Mouse (Mus musculus) macrophage (primary cell): ENCODE data around the gene Klhdc1. TPM values are rescaled to one million over a fixed set of nuclear protein-coding genes. Genes with fewer than 3 reads are reported as not detected.

ENCODE experiments used
- H3K27ac ChIP-seq: fragments of 350-480 bp; formaldehyde crosslinking; 2 replicates; pipeline ENCODE4 v1.9.0; 2021
- H3K36me3 ChIP-seq: fragments of 350-480 bp; formaldehyde crosslinking; 2 replicates; pipeline ENCODE4 v1.9.0; 2021; ENCODE audit errors: inconsistent target
- H3K4me3 ChIP-seq: fragments of 350-480 bp; formaldehyde crosslinking; 2 replicates; pipeline ENCODE4 v1.9.0; 2021; ENCODE audit errors: inconsistent target
- H3K79me2 ChIP-seq: fragments of 350-480 bp; formaldehyde crosslinking; 2 replicates; pipeline ENCODE4 v1.9.0; 2021; ENCODE audit errors: inconsistent target
- WGBS: methylation state at CpG from one replicate; pipeline ENCODE4 v1.1.7; 2026; ENCODE audit warnings: inconsistent platforms; ENCODE audit not compliant: missing documents; 5-methylcytosine and 5-hydroxymethylcytosine counted together
- polyA plus RNA-seq: library from polyadenylated mRNA; stranded (reverse); fragments of 250-400 nt; gene quantifications from 3 replicates; pipeline ENCODE4 v1.2.4, GENCODE M21; 2018; ENCODE audit warnings: inconsistent platforms
- total RNA-seq, 78 experiments: library from RNA; depleted of rRNA; stranded (reverse); fragments of 250-400 nt; gene quantifications; 1 replicate in 9 of 78; 2 replicates in 24 of 78; 3 replicates in 43 of 78; 4 replicates in 2 of 78; pipeline ENCODE4 v1.2.4; 2018; ENCODE audit warnings: inconsistent platforms in 56 of 78

The Klhdc1 gene
- total RNA-seq (2018; cell fraction: chromatin; rRNA removed): 1 to 10 TPM in 18 of 26 experiments, under 1 TPM in 7, not detected in 1; 0.21 to 6.1 (median 2.7) TPM
- total RNA-seq (2018; cell fraction: cytosol; rRNA removed): 1 to 10 TPM; 1.2 to 4.4 (median 3.3) TPM
- total RNA-seq (2018; cell fraction: nucleus; rRNA removed): 1 to 10 TPM in 23 of 26 experiments, under 1 TPM in 2, not detected in 1; 0.40 to 8.0 (median 3.9) TPM
- polyA plus RNA-seq: 2.3 to 6.4 TPM (median 4.2 TPM) in 3 replicates

DNA sequence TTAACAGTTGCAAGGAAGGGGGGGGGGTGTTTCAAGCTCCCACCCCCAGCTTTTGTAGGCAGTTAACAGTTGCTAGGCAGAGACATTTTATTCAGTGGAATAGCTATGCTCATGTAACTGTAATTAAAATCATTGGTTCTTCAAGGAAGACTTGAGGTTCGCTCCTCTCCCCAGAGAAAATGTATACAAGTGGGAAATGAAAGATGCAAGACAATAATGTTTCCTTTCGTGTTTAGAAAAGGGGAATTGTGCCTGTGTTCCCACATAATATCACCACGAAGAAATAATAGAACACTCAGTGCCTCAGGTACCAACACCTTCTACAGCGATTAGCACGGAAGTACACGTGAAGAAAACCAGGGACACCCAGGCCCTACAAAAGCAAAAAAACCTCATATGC lies at the start of gene Klhdc1:
Gene Klhdc1, plus strand, starts transcription at position 301 of the 400 bp plus-strand sequence.
- Histone ChIP-seq H3K27ac (0 out of 2 replicates have a peak within 1 kb of the TSS, but pooled peaks have one; percentile 22), H3K4me3 (peak within 1 kb of the TSS; percentile 53), H3K36me3 (no peaks in the 10 kb centered on the region), H3K79me2 (no peaks in the 10 kb centered on the region)
- WGBS: 54% methylated on average over 6 of the region's 6 CpGs

DNA sequence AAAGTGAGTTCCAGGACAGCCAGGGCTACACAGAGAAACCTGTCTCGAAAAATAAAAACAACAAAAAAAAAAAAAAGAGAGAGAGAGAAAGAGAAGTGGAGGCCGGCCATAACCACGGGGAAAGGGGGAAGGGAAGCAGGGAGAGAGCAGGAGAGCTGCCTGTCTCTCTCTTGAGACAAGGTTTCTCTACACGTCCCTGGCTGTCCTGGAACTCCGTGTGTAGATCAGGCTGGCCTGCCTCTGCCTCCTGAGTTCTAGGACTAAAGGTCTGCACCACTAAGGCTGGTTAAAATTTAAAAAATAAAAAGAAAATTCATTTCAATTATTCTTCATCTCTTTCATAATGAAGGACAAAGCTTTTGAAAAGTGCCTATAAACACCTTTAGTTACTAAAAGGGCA lies 49.6 kb upstream of the Klhdc1 start:
- Histone ChIP-seq H3K27ac (no peak overlapping the region), H3K79me2 (peaks cover 59% of the 10 kb centered on the region), H3K4me3 (no peak overlapping the region), H3K36me3 (0 out of 2 replicates have a peak, but pooled peaks cover 10% of the 10 kb centered on the region)
- 66% methylated on average over 5 of the region's 5 CpGs for WGBS

DNA sequence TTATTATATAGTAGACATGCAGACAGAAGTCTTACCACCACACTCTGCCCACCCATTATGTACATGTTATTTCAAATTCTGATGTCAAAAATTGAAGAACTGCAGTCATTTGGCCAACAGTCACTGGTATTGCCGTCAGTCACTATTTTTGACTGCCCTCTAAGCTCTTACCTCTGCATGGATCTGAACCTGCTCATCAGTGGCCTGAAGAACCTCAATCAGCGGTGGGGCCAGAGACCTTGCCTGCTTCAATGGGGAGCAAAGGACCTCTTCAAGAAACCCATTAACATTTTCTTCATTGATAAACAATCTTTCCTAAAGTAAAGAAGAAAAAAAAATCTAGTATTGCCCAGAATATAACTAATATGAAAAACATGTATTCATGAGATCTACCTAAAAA lies 48.3 kb upstream of the Klhdc1 start:
- Histone ChIP-seq H3K27ac (no peak overlapping the region), H3K36me3 (0 out of 2 replicates have a peak, but pooled peaks cover 10% of the 10 kb centered on the region), H3K4me3 (no peak overlapping the region), H3K79me2 (peaks cover 50% of the 10 kb centered on the region)
- WGBS: 100% methylated on average over 2 of the region's 2 CpGs

DNA sequence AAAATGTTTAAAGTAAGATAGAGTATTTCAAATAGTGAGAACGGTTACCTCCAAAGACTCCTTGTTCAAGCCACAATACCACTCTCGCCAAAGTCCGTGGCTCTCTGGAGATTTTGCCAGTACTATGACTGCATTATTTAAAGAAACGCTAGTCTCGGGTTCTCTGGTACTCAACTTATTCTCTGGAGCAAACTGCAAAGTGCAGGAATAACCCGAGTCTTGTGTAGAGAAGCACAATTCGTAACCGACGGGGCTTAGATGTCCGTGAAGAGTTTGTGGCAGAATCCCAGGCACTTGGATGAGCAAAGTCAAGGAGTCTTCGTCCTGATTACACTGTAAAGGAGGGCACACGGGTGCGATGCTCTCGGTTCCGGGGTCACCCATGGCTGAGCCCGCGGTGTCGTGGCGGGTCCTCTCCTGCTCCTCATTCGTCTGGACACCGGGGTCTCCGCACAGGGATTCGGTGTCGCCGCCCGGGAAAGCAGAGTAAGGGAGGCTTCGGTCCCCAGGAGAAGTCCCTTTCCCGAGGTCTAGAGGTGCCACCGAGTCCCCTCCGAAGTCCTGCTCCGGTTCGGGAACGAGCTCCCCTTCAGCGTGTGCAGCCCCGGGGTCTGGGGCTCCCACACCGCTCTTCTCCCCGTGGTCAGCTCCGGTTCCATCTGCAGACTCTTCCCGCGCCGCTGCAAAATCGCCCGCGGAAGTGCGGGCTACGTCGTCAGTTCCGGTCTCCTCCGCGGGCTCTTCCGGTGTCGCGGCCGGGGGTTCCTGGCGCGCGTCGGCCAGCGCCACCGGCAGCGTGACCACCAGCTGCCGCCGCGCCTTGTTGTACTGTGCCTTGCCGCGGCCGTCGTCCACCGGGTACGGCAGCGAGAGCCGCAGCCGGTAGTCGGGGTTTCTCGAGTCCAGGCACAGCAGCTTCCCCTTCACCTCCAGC lies 44.3 kb upstream of the Klhdc1 start, which contains the start of gene Gm49383:
Gene Gm49383, minus strand, starts transcription at position 661 of the 934 bp plus-strand sequence.
- H3K36me3 ChIP-seq: no peaks in the 10 kb centered on the region
- peaks cover 44% of the 10 kb centered on the region for H3K79me2 ChIP-seq
- peak within 1 kb of the TSS; percentile 85 for H3K4me3 ChIP-seq
- WGBS: under 1% methylated on average over 75 of the region's 75 CpGs
- H3K27ac ChIP-seq: peak within 1 kb of the TSS; percentile 43

DNA sequence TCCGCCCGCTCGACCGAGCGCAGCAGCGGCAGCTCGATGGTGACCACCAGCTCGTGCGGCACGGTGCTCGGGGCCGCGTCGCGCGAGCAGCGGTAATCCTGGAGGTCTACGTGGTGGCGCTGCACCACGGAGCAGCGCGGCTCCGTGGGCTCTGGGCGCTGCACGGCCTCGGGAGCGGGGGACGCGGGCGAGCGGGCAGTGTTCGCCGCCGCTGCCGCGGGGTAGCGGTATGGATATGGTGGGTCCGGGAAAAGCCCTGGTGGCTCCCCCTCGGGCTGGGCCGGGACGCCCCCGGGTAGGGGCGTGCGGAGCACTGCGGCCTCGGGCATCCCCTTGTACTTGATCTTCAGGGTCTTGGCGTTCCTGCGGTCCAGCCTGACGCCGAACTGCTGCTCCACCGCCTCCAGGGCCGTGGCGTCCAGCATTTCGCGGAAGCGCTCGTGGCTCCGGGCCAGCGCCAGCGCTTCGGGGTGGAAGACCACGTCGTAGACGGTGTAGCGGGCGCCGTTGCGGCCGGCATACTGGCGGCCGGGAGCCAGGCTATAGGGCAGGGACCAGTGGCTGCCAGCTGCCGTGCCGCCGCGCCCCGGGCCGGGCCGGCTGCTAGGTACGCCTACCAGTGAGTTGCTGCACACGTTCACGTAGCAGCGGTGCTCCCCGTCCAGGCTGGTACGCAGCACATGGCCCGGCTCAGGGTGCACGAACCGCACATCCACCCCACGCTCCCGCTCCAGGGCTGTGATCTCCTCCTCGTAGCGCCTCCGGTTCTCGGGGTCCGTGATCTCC lies 43.4 kb upstream of the Klhdc1 start:
- Histone ChIP-seq H3K36me3 (no peaks in the 10 kb centered on the region), H3K27ac (peak overlapping the region; percentile 12; the same call in 1 of the 2 replicates), H3K4me3 (peak overlapping the region; percentile 85), H3K79me2 (peaks cover 44% of the 10 kb centered on the region)
- under 1% methylated on average over 89 of the region's 94 CpGs for WGBS

DNA sequence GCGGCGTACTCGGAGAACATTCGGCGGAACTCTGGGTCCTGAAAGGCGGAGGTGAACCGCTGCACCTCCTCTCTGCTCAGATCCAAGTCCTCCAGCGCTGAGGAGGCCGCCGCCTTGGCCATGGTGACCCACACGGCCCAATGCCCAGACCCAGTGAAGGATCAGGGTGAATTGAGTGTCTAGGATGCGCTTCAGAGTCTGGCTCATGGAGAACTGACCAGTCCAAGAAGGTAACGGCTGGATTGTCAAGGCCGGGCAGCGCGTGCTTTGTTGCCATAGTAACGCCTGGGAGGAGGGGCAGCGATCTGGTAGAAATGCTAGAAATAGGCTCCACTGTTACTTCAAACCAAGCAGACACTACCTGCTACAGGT lies 42.8 kb upstream of the Klhdc1 start, which contains the start of gene Dnaaf2:
Gene Dnaaf2, minus strand, starts transcription at position 266 of the 372 bp plus-strand sequence.
- Histone ChIP-seq H3K79me2 (peaks cover 44% of the 10 kb centered on the region), H3K4me3 (peak within 1 kb of the TSS; percentile 85), H3K36me3 (no peaks in the 10 kb centered on the region), H3K27ac (peak within 1 kb of the TSS; percentile 45)
- WGBS: 3% methylated on average over 18 of the region's 18 CpGs

DNA sequence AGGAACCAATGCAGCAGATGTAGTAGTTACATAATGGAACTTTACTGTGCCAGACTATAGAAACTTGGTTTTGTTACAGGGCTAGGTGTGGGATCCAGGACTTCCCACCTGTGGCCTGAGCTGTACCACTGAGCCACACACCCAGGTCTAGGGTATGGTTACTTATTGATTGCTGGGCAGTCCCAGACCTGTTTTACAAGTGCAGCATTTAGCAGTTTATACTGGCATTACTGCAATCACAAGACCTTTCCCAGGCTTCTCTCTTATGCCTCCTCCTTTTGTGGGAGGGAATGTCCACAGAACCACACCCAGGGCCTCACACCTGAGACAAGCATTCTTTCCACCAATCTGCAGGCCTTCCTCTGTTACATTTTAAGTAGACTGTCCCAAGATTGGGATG lies 42.0 kb upstream of the Klhdc1 start:
- Histone ChIP-seq H3K79me2 (peaks cover 40% of the 10 kb centered on the region), H3K4me3 (no peak overlapping the region; the same call in 1 of the 2 replicates), H3K27ac (peak overlapping the region; percentile 45), H3K36me3 (no peaks in the 10 kb centered on the region)

DNA sequence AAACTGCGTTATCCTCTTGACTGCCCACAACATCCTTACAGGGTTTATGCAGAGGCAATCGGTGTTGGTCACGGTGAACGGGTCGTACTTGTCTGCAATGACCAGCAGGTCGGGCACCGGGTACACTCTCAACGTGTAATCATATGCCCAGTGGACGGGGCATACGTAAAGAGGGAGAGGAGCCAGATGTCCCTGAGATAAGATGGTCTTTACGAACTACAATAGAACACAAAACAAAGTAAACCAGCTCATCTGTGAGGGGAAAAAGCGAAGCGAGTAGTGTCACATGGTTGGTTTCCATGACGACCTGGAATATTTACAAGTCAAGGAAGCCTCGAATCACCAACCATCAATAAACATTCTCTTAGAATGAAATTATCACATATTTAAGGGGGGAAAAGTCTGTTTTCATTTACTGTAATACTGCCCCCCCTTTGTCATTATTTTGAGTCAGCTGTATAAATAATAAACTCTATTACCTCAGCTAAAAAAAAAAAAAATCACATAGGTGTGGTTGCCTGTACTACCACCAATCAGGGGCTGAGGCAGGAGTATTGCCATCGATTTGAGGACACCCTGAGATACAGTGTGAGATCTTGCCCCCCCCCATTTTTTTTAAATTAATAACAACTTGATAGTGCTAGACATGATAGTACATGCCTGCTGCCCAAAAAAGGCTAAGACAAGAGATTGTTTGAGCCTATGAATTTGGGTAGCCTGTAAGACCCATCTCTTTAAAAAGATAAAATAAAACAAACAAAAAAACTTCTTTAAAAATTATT lies 36.7 kb upstream of the Klhdc1 start, which contains the start of gene Gm49384:
Gene Gm49384, minus strand, starts transcription at position 216 of the 782 bp plus-strand sequence.
- Histone ChIP-seq H3K79me2 (no peaks in the 10 kb centered on the region), H3K4me3 (no peak within 1 kb of the TSS)
- WGBS: 93% methylated on average over 16 of the region's 16 CpGs

DNA sequence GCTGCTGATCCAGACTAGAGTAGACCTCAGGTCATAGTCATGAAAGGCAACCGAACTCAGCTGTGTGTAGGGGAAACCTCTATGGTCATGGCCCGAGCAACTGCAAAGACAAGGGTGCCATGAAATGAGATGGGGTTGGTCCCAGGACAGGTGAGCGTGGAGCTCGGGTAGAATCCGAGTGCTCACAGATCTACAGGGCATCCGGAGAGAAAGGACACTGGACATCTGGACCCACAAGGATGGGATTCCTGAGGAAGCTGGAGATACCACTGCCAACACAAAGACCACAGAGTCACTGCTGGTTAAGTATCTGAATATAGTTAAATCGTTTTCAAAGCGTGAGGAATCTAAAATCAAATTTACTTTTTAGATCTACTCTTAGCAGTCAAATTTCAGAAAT lies 33.6 kb upstream of the Klhdc1 start:
- Histone ChIP-seq H3K4me3 (no peak overlapping the region), H3K27ac (no peak overlapping the region), H3K36me3 (no peaks in the 10 kb centered on the region), H3K79me2 (no peaks in the 10 kb centered on the region)
- WGBS: 96% methylated on average over 8 of the region's 8 CpGs

More for the DNA sequence above, 36.7 kb upstream of the Klhdc1 start, which contains the start of gene Gm49384:
- Histone ChIP-seq H3K27ac (no peak within 1 kb of the TSS), H3K36me3 (no peaks in the 10 kb centered on the region)

DNA sequence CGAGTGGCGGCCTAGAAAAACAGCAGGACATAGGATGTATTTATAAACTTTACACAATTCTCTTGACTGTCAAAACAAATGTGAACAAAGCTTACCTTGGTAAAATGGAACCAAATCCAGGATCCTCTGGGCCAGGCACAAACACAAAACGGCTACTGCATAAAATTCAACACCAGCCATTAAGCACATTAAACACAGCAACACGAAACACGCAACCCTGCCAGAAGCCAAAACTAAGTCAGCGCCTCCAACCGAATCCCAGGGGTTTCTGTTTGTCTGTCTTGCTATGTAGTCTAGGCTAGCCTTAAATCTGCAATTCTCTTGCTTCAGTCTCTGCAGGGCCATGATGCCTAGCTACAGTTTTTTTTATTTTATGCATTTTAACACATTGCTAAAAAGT lies 33.0 kb upstream of the Klhdc1 start:
- no peaks in the 10 kb centered on the region for H3K36me3 ChIP-seq
- 97% methylated on average over 7 of the region's 7 CpGs for WGBS
- H3K4me3 ChIP-seq: no peak overlapping the region
- H3K79me2 ChIP-seq: no peaks in the 10 kb centered on the region
- no peak overlapping the region for H3K27ac ChIP-seq

DNA sequence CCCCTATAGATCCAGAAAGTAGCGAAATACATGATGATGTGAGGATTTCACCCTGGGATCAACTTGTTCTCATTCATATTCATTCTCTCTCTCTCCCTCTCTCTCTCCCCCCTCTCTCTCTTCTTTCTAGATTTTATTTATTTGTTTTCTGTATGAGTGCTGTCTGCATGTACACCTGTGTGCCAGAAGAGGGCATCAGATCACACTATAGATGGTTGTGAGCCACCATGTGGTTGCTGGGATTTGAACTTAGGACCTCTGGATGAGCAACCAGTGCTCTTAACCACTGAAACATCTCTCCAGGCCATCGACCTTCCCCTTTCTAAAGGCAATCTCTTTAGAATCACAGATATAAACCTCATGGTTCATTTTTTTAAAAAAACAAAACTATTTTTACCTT lies 32.5 kb upstream of the Klhdc1 start:
- 75% methylated on average over 2 of the region's 2 CpGs for WGBS

DNA sequence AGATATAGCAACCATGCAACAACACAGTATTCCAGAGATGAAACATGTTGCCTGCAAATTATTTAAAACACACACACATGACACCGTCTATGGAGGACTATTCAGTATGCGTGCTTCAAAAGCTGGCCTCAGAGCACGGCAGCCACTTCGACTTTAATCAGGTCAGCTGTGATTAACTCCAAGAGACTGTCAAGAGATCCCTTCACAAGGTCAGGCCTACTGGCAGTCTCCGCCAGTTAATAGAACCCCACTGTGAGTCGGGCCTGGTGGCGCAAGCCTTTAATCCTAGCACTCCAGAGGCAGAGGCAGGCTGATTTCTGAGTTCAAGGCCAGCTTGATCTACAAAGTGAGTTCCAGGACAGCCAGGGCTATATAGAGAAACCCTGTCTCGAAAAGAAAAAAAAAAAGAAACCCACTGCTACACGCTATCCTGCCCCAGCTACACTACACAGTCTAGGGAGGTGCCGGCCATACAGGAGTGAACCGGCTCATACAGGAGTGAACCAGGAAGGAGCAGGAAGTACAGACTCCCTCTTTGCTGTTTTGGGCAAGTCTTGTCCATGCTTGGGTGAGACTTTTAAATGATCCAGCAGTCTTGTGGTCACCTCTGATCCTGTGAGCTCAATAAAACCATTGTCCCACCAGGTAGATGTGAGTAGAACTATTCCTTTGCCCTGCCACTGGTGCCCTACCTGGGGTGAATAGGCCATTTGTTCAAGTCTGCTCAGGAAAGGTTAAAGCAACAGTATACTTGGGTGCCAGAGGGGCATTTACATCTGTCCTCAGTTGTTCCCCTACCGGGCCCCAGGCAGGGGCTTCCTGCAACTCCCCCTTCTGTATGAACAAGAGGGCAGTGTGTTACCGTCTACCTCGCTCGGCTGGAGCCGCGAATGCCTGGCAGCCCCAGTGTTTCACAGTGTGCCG lies 30.7 kb upstream of the Klhdc1 start:
- no peak overlapping the region for H3K4me3 ChIP-seq
- no peaks in the 10 kb centered on the region for H3K79me2 ChIP-seq
- no peaks in the 10 kb centered on the region for H3K36me3 ChIP-seq
- H3K27ac ChIP-seq: no peak overlapping the region
- 97% methylated on average over 18 of the region's 18 CpGs for WGBS

More for the DNA sequence above, 32.5 kb upstream of the Klhdc1 start:
- H3K27ac ChIP-seq: no peak overlapping the region
- H3K79me2 ChIP-seq: no peaks in the 10 kb centered on the region
- H3K4me3 ChIP-seq: no peak overlapping the region
- H3K36me3 ChIP-seq: no peaks in the 10 kb centered on the region

DNA sequence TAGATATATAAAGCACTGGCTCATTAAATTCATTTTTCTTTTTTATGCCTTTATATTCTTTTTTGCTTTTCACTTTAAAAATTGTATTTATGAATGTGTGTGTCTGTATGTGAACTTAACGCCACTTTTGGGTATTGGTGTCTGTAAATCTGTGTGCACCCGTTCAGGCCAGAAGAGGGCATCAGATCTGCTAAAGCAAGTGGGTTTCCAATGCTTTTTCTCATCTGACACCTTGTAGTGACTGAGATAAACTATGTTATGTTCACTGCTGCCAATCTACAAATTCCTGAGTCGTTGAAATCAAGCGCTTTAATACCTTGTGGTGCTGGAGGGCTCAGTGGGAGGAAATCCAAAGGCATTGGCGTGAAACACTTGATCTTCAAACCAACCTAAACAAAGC lies 29.9 kb upstream of the Klhdc1 start:
- WGBS: 93% methylated on average over 5 of the region's 5 CpGs
- H3K27ac ChIP-seq: no peak overlapping the region
- no peaks in the 10 kb centered on the region for H3K79me2 ChIP-seq
- no peak overlapping the region for H3K4me3 ChIP-seq
- no peaks in the 10 kb centered on the region for H3K36me3 ChIP-seq
